Mouse (Mus musculus) induced T-regulatory cell, adult 2 months (primary cell): ENCODE data around the gene Gm6803.
"Not testable (repeated sequence)": the region's sequence is repeated elsewhere in the genome, so short reads cannot be mapped to it uniquely, and the experiment has no call there.

Experiments
- DNase-seq: peaks from one replicate; pipeline ENCODE4 v3.0.0-alpha.2; 2012; ENCODE audit warnings: low read depth

The Gm6803 gene

GRCm38 (mm10) chr12:88018671-88019070, at the start of gene Gm6803:
Gm6803 (minus strand) TSS chr12:88018771.
- not testable (repeated sequence) for DNase-seq

GRCm38 (mm10) chr12:88045226-88045625, 26.7 kb upstream of the Gm6803 start:
- not testable (repeated sequence) for DNase-seq

- not testable (repeated sequence) for DNase-seq
Measured at GRCm38 (mm10) chr12:88039703-88040102, 21.1 kb upstream of the Gm6803 start.

- DNase-seq: not testable (repeated sequence)
Measured at GRCm38 (mm10) chr12:88039062-88039461, 20.5 kb upstream of the Gm6803 start.

GRCm38 (mm10) chr12:88032250-88032649, 13.7 kb upstream of the Gm6803 start:
- DNase-seq: not testable (repeated sequence)

- not testable (repeated sequence) for DNase-seq
Measured at GRCm38 (mm10) chr12:88026704-88027103, 8.1 kb upstream of the Gm6803 start, which contains the start of gene Gm2056. Gm2056 (plus strand) TSS chr12:88027004.

GRCm38 (mm10) chr12:88011548-88011947, 7.0 kb downstream of the Gm6803 start, which contains the start of gene Gm2075:
Gm2075 (plus strand) TSS chr12:88011848.
- DNase-seq: not testable (repeated sequence)

- not testable (repeated sequence) for DNase-seq
Measured at GRCm38 (mm10) chr12:88004118-88004517, 14.5 kb downstream of the Gm6803 start.

GRCm38 (mm10) chr12:87984000-87984399, 34.6 kb downstream of the Gm6803 start:
- DNase-seq: not testable (repeated sequence)
